Mouse (Mus musculus) lung, embryonic 14.5 days (tissue): ENCODE measurements around the gene Plpp3. TPM values are rescaled to one million over a fixed set of nuclear protein-coding genes. Genes with fewer than 3 reads are reported as not detected.
A peak's percentile ranks its signal among the peaks of the same experiment; 100 is the strongest.

Source experiments
- ATAC-seq: fragments of 200-750 bp; cut with Nextera tagmentation; 2 replicates; pipeline ENCODE4 v1.8.0; 2017; ENCODE audit warnings: mild to moderate bottlenecking, moderate TSS enrichment, moderate library complexity; ENCODE audit not compliant: insufficient read depth
- DNase-seq: peaks from one replicate; pipeline ENCODE4 v3.0.0-alpha.2; 2015
- H3K27ac ChIP-seq: fragments of 300-500 bp; sonication (generic); 2 replicates; pipeline ENCODE4 v1.5.1; 2014; ENCODE audit warnings: low read depth, mild to moderate bottlenecking, moderate library complexity
- H3K27me3 ChIP-seq: fragments of 300-500 bp; sonication (generic); 2 replicates; pipeline ENCODE4 v1.6.1; 2014; ENCODE audit warnings: low read length, control low read depth; ENCODE audit not compliant: insufficient read depth
- H3K36me3 ChIP-seq: fragments of 300-500 bp; sonication (generic); 2 replicates; pipeline ENCODE4 v1.6.1; 2014; ENCODE audit warnings: control low read depth; ENCODE audit not compliant: insufficient read depth
- H3K4me1 ChIP-seq: fragments of 300-500 bp; sonication (generic); 2 replicates; pipeline ENCODE4 v1.6.1; 2014; ENCODE audit warnings: antibody characterized with exemption, control low read depth; ENCODE audit not compliant: insufficient read depth
- H3K4me2 ChIP-seq: fragments of 300-500 bp; sonication (generic); 2 replicates; pipeline ENCODE4 v1.6.1; 2014; ENCODE audit warnings: mild to moderate bottlenecking
- H3K4me3 ChIP-seq: fragments of 300-500 bp; sonication (generic); 2 replicates; pipeline ENCODE4 v1.5.1; 2014; ENCODE audit warnings: low read depth, low read length
- H3K9ac ChIP-seq: fragments of 300-500 bp; sonication (generic); 2 replicates; pipeline ENCODE4 v1.6.1; 2014
- H3K9me3 ChIP-seq: fragments of 300-500 bp; sonication (generic); 2 replicates; pipeline ENCODE4 v1.6.1; 2016; ENCODE audit warnings: low read depth, low read length, control low read depth
- CTCF ChIP-seq: IDR thresholded peaks from 2 replicates; pipeline ENCODE4 v1.5.1; 2016; ENCODE audit warnings: antibody characterized with exemption, low read depth
- WGBS: fragments of 180-500 bp; shearing (Covaris S2); extraction: QIAGEN DNeasy Blood & Tissue Kit; methylation state at CpG from one replicate; pipeline ENCODE4 v1.1.7; 2014; 5-methylcytosine and 5-hydroxymethylcytosine counted together
- polyA plus RNA-seq: library from polyadenylated mRNA; unstranded; fragments of >200 nt; fragmentation: Nextera tagmentation; extraction: Ambion mirVana; gene quantifications from 2 replicates; pipeline ENCODE4 v1.2.1, GENCODE M21; 2014

Gene Plpp3
- polyA plus RNA-seq, 1 experiment from 2014 or later, result 64.8 TPM

DNA sequence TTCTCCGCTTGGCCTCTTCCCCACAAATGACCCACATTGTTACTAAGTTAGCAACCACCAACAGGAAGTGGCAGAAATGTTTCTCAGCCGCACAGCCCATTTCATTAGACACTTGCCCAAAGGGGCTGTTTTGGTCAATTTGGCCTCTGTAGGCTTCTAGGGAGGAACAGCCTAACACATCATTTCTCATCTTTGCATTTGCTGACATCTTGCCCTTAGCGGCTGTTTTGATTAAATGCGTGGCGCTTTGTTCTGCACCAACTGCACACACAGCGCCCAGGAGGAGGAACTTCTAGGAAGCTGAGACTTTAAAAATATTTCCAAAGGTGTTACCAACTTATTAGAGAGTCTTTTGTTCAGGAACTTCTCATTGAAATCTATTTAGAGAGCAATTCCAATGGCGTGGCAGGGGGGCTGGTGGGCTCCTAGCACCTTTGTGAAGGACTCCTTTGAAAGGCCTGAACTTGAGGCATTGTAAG lies 12.0 kb downstream of the Plpp3 start:
- no peaks in the 10 kb centered on the region for H3K9me3 ChIP-seq
- H3K4me3 ChIP-seq, result no peak overlapping the region
- H3K4me2 ChIP-seq, result no peak overlapping the region
- DNase-seq, result peak; percentile 67
- H3K36me3 ChIP-seq, result peaks cover 15% of the 10 kb centered on the region; the same call in 1 of the 2 replicates
- no peaks in the 10 kb centered on the region for H3K27me3 ChIP-seq
- no peak for TF ChIP-seq CTCF
- peaks cover 19% of the 10 kb centered on the region; the same call in 1 of the 2 replicates for H3K4me1 ChIP-seq
- H3K27ac ChIP-seq, result no peak overlapping the region
- peak; percentile 29; the same call in 1 of the 2 replicates for ATAC-seq
- WGBS, result 32% methylated on average over 7 of the region's 7 CpGs
- H3K9ac ChIP-seq, result no peak overlapping the region

- WGBS, result 66% methylated on average over 16 of the region's 16 CpGs
- Histone ChIP-seq H3K36me3 (peaks cover 22% of the 10 kb centered on the region; the same call in 1 of the 2 replicates), H3K4me2 (no peak overlapping the region), H3K9ac (no peak overlapping the region), H3K4me1 (peaks cover 19% of the 10 kb centered on the region; the same call in 1 of the 2 replicates), H3K9me3 (no peaks in the 10 kb centered on the region), H3K4me3 (no peak overlapping the region), H3K27me3 (no peaks in the 10 kb centered on the region), H3K27ac (no peak overlapping the region)
- DNase-seq (peak; percentile 32), ATAC-seq (no peak)
- TF ChIP-seq CTCF, result no peak
Measured at GRCm38 (mm10) chr4:105169826-105170810, 13.0 kb downstream of the Plpp3 start.

DNA sequence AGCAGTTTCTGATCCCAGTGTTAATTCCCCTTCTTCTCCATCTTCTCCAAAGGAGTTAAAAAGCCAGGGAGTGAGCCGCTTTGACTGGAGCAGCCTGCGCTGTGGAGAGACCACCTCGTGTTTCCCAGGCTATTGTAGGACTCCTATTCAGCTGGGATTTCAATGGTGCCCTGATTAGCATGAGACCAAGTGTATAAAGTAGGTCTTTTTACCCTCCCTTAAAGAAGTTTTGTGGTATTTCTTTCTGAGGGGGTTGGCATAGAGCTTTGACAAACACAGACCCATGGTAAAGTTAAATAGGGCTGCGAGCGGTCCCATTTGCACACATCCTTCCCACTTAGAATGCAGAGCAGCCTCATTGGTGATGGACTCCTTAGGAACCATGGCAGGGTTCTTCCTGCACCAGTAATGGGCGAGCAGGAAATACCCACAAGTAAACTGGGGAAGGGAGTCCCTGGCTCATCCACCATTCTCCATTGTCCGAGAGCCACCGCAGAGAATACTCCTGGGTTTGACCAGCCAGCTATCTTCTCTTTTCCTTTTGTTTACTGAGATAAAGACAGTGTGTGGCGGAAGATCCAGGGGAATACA lies 13.8 kb downstream of the Plpp3 start:
- H3K4me1 ChIP-seq, result peaks cover 23% of the 10 kb centered on the region; the same call in 1 of the 2 replicates
- 71% methylated on average over 9 of the region's 9 CpGs for WGBS
- DNase-seq, result no peak
- H3K36me3 ChIP-seq, result peaks cover 22% of the 10 kb centered on the region; the same call in 1 of the 2 replicates
- H3K9ac ChIP-seq, result no peak overlapping the region
- H3K27ac ChIP-seq, result no peak overlapping the region
- ATAC-seq, result no peak
- H3K27me3 ChIP-seq, result no peaks in the 10 kb centered on the region
- no peak overlapping the region for H3K4me2 ChIP-seq
- TF ChIP-seq CTCF, result no peak
- no peaks in the 10 kb centered on the region for H3K9me3 ChIP-seq
- H3K4me3 ChIP-seq, result no peak overlapping the region

DNA sequence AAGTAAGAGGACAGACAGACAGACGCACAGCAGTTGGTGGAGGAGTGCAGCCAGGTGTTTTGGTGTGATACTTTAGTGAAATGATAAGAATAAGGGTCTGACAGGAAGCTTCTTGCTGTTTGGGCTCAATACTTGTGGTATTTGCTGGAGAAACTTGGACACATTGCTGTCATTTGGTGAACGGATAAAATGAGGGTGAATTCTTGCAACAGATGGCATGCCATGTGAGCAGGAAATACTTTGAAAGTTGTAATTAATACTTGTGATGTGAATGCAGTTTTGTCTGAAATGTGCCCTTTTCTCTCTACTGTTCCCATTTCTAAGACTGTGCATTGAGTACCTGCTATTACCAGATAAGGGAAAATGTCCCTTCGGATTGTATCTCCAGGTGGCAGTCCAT lies 14.3 kb downstream of the Plpp3 start:
- TF ChIP-seq CTCF, result no peak
- no peak for DNase-seq
- H3K36me3 ChIP-seq, result peaks cover 25% of the 10 kb centered on the region; the same call in 1 of the 2 replicates
- no peak overlapping the region for H3K9ac ChIP-seq
- H3K4me2 ChIP-seq, result no peak overlapping the region
- ATAC-seq, result no peak
- no peak overlapping the region for H3K4me3 ChIP-seq
- whole genome bisulfite sequencing, result 74% methylated on average over 3 of the region's 3 CpGs
- peaks cover 23% of the 10 kb centered on the region; the same call in 1 of the 2 replicates for H3K4me1 ChIP-seq
- H3K27ac ChIP-seq, result no peak overlapping the region
- no peaks in the 10 kb centered on the region for H3K9me3 ChIP-seq
- no peaks in the 10 kb centered on the region for H3K27me3 ChIP-seq

- TF ChIP-seq CTCF, result no peak
- no peak overlapping the region for H3K9ac ChIP-seq
- peaks cover 26% of the 10 kb centered on the region; the same call in 1 of the 2 replicates for H3K36me3 ChIP-seq
- ATAC-seq (no peak), DNase-seq (no peak)
- H3K27ac ChIP-seq, result no peak overlapping the region
- 74% methylated on average over 4 of the region's 4 CpGs for WGBS
- H3K27me3 ChIP-seq, result no peaks in the 10 kb centered on the region
- no peak overlapping the region for H3K4me2 ChIP-seq
- H3K4me1 ChIP-seq, result peaks cover 10% of the 10 kb centered on the region; the same call in 1 of the 2 replicates
- H3K4me3 ChIP-seq, result no peak overlapping the region
- H3K9me3 ChIP-seq, result no peaks in the 10 kb centered on the region
Measured at GRCm38 (mm10) chr4:105174778-105175177, 17.6 kb downstream of the Plpp3 start.

DNA sequence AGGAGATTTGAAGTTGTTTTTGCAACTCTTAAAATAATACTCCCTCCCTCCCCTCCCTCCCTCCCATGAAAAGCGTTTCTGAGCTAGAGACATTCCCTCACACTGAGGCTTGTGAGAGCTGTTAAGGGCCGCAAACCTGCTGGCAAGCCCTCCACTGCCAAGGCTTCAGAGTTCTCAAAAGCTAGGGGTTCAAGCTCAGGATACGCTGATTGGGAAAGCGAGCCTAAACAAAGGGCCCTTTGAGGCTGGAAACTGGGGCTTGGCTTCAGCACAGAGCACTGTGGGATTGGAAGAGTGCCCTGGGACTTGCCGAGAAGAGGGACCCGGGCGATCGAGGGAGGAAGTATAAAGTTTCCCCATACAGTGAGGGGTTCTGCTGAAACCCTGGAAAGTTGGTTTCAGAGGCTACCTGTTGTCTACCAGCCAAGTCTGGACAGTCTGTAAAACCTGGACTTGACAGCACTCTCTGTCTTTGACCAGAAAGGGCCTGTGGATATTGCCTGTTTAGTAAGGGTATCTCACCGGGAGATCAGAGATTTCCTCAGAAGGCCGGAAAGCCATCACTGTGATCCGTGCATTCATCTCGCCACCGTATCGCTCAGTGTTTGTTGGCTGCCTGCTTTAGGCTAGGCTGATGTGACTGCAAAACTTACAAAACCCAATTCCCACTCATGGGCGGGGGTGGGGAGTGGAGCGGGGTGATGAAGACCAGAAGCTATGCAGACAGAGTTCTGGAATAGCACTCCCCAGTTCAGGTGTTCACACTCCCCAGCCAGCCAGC lies 18.3 kb downstream of the Plpp3 start:
- Histone ChIP-seq H3K9ac (no peak overlapping the region), H3K4me3 (no peak overlapping the region), H3K9me3 (no peaks in the 10 kb centered on the region), H3K4me2 (no peak overlapping the region), H3K36me3 (peaks cover 26% of the 10 kb centered on the region; the same call in 1 of the 2 replicates), H3K27ac (no peak overlapping the region), H3K4me1 (peaks cover 6% of the 10 kb centered on the region; the same call in 1 of the 2 replicates), H3K27me3 (no peaks in the 10 kb centered on the region)
- TF ChIP-seq CTCF, result no peak
- no peak for ATAC-seq
- DNase-seq, result no peak
- 70% methylated on average over 16 of the region's 16 CpGs for WGBS
